Mouse (Mus musculus) T-helper 1 cell (primary cell): ENCODE measurements around the gene Myg1.

ENCODE experiments used
- in situ Hi-C: fragments of 300-600 bp; cut with MboI, MseI; formaldehyde crosslinking; loops from one replicate; pipeline ENCODE4 v1.15.1; 2025; ENCODE audit warnings: high pct_unique_total_duplicates

The Myg1 gene

DNA sequence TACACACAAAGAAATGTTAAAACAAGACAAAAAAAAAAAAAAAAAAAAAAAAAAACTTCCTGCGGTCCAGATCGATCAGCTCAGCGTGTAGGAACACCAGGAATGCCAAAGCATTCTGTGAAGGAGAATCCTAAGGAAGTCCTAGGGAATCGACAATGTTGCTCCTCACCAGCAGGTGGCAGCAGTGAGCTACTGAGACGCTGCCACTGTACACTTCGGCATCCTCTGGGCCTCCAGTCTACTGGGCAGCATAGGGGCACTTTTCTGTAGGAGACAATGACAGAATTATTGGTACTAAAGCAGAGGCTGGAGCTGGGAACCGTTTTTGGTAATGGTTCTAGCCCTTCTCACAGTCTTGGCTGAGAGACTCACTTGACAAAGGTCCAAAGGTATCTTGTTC, 50.1 kb downstream of the Myg1 start:
- in situ Hi-C loops = no loop called here

DNA sequence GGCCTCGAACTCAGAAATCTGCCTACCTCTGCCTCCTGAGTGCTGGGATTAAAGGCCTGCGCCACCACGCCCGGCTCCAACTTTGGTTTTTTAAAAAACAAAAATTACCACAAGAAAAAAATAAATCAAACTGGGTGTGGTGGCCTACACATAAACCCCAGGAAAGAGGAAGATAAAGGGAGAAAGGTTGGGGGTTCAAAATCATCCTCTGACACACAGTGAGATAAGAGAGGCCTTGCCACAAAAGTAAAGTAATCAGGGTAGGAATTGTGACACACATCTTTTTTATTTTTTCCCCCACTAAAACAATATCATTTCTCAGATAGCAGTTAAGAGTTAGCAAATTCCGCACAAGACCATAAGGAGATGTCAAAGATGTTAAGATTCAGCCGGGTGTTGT, 52.2 kb downstream of the Myg1 start:
- in situ Hi-C loops = no loop called here

DNA sequence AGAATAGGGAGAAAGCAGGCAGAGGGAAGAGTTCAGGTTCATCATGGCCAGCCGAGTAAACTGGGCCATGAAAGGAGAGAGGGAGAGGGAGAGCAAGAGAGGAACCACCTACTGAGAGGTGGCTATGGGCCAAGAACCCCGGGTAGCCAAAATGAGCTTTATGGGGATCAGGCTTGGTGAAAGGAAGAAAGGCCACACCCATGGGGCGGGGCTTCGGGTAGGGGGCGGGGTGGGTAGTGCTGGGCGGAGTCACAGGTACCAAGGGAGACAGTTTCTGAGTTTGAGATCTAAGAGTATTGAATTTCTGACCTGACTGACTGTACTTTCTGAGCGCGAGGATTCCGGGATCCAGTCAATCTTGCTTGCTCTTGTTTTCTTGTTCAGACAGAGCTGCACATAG, 55.1 kb downstream of the Myg1 start:
- in situ Hi-C loops = no loop called here
